Mouse (Mus musculus) ES-E14 (cell line): ENCODE data around the gene 1700013G24Rik.

Experiments
- CHD2 ChIP-seq: IDR thresholded peaks from 2 replicates; pipeline ENCODE4 v1.6.1; 2014; ENCODE audit warnings: mild to moderate bottlenecking, low read depth, low read length, inconsistent platforms
- HCFC1 ChIP-seq: IDR thresholded peaks from 2 replicates; pipeline ENCODE4 v1.6.1; 2012; ENCODE audit warnings: low read length, inconsistent platforms, borderline replicate concordance; ENCODE audit not compliant: insufficient read depth
- MAFK ChIP-seq: IDR thresholded peaks from 2 replicates; pipeline ENCODE4 v1.6.1; 2014; ENCODE audit warnings: mild to moderate bottlenecking, low read depth, low read length, inconsistent platforms; ENCODE audit not compliant: insufficient read depth
- ZC3H11A ChIP-seq: IDR thresholded peaks from 2 replicates; pipeline ENCODE4 v1.6.1; 2012; ENCODE audit warnings: low read depth, mild to moderate bottlenecking, inconsistent platforms, low read length, borderline replicate concordance
- ZNF384 ChIP-seq: IDR thresholded peaks from 2 replicates; pipeline ENCODE4 v1.6.1; 2012; ENCODE audit warnings: low read depth, low read length, inconsistent platforms

DNA sequence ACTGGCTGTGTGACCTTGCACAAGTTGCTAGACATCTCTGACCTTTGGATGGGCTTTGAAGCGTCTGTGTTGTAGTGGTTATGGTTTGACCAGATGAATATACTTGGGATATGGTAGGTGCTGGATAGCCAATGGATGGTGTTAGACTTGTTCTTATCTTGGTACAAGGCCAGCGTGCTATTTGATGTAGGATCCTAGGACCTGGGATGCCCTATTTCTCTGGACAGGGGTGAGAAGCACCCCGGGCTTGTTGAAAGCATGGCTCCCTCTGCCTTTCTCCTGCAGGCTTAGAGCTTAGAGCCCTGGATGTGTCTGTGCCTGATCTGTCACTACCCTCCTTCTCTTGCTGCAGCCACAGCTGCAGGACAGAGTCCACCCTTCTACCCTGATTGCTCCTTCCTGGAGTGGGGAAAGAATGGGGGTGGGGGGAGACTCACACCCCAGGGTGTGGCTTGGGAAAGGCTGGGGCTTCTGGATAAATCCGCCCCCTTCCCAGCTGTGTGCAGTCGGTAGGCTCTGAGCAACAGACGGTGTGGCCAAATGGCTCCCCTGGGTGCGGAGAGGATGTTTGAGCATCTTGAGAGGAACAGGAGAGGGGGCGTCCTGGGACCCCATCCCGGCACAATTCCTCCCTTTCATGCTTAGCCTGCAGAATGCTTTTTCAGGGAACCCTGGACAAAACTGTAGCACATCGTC, 23.1 kb downstream of the 1700013G24Rik start:
- TF ChIP-seq MAFK (no peak), CHD2 (no peak), ZNF384 (no peak), HCFC1 (no peak), ZC3H11A (no peak)
